Mouse (Mus musculus) CH12.LX (cell line): Measurements from ENCODE around the gene Snx4.

Source experiments
- CHD1 ChIP-seq: IDR thresholded peaks from 2 replicates; pipeline ENCODE4 v1.6.1; 2012; ENCODE audit warnings: low read depth, low read length, improper control_type of control experiment, inconsistent platforms
- CTCF ChIP-seq, 2 experiments: IDR thresholded peaks in 1 of 2; conservative IDR thresholded peaks in 1 of 2; 2 replicates each; pipeline ENCODE4 v1.5.1; 2011 to 2012; ENCODE audit warnings: low read depth in 2 of 2, low read length in 2 of 2, improper control_type of control experiment in 1 of 2, inconsistent platforms in 1 of 2, mild to moderate bottlenecking in 1 of 2, moderate library complexity in 1 of 2
- ETS1 ChIP-seq: conservative IDR thresholded peaks from 2 replicates; pipeline ENCODE4 v1.6.1; 2012; ENCODE audit warnings: low read depth, mild to moderate bottlenecking, inconsistent platforms, low read length, improper control_type of control experiment, moderate library complexity
- PAX5 ChIP-seq: IDR thresholded peaks from 2 replicates; pipeline ENCODE4 v1.6.1; 2012; ENCODE audit warnings: low read length, inconsistent platforms, mixed read lengths
- POLR2A ChIP-seq: IDR thresholded peaks from 2 replicates; pipeline ENCODE4 v1.6.1; 2011; ENCODE audit warnings: low read depth, mild to moderate bottlenecking, improper control_type of control experiment, low read length
- RAD21 ChIP-seq: IDR thresholded peaks from 2 replicates; pipeline ENCODE4 v1.6.1; 2011; ENCODE audit warnings: low read depth, mild to moderate bottlenecking, low read length, improper control_type of control experiment, moderate library complexity
- UBTF ChIP-seq: IDR thresholded peaks from 2 replicates; pipeline ENCODE4 v1.6.1; 2012; ENCODE audit warnings: low read depth, mild to moderate bottlenecking, inconsistent platforms, low read length, improper control_type of control experiment, moderate library complexity

- TF ChIP-seq PAX5 (no peak), POLR2A (no peak), CTCF (conservative IDR thresholded peaks at IDR 0.05 in 1 of 2, IDR thresholded peaks at IDR 0.05 in 1 of 2; ENCODE audit: low read depth in 2 of 2, low read length in 2 of 2) (no peak), UBTF (no peak), CHD1 (no peak), RAD21 (no peak), ETS1 (no peak)
Observed at GRCm38 (mm10) chr16:33295321-33295720, 44.1 kb downstream of the Snx4 start.
